Mouse (Mus musculus) cortical plate, adult 2 months (tissue): ENCODE data around the gene Nwd1. TPM values are rescaled to one million over a fixed set of nuclear protein-coding genes. Genes with fewer than 3 reads are reported as not detected.

Experiments
- H3K27ac ChIP-seq: fragments of 200-500 bp; 2 replicates; pipeline ENCODE4 v1.5.1; 2012; ENCODE audit warnings: low read length, control low read depth, inconsistent platforms; ENCODE audit not compliant: insufficient read depth
- H3K4me1 ChIP-seq: fragments of 200-500 bp; 2 replicates; pipeline ENCODE4 v1.6.1; 2011; ENCODE audit warnings: low read length; ENCODE audit not compliant: control insufficient read depth, insufficient read depth
- H3K4me3 ChIP-seq: fragments of 200-500 bp; 2 replicates; pipeline ENCODE4 v1.5.1; 2011; ENCODE audit warnings: mild to moderate bottlenecking, low read length, control low read depth; ENCODE audit not compliant: insufficient read depth
- CTCF ChIP-seq: fragments of 200-500 bp; IDR thresholded peaks from 2 replicates; pipeline ENCODE4 v1.5.1; 2011; ENCODE audit warnings: mild to moderate bottlenecking, control low read depth, low read length; ENCODE audit not compliant: insufficient read depth; ENCODE audit errors: extremely low read depth
- POLR2A ChIP-seq: fragments of 200-500 bp; IDR thresholded peaks from 2 replicates; pipeline ENCODE4 v1.6.1; 2011; ENCODE audit warnings: mild to moderate bottlenecking, low read length, control low read depth; ENCODE audit not compliant: insufficient read depth; ENCODE audit errors: extremely low read depth
- polyA plus RNA-seq: library from polyadenylated mRNA; depleted of rRNA; stranded (reverse); fragments of >200 nt; gene quantifications from 2 replicates; pipeline ENCODE4 v1.2.3, GENCODE M21; 2012

Nwd1 gene
- polyA plus RNA-seq, 1 experiment = 17.7 TPM

- Histone ChIP-seq H3K4me1 (no peaks in the 10 kb centered on the region), H3K4me3 (no peak overlapping the region), H3K27ac (no peak overlapping the region)
- TF ChIP-seq POLR2A = no peak
- peak; percentile 82 for TF ChIP-seq CTCF
Measured at GRCm38 (mm10) chr8:72746061-72746460, 99.5 kb downstream of the Nwd1 start.

- no peak for TF ChIP-seq POLR2A
- TF ChIP-seq CTCF = no peak
- Histone ChIP-seq H3K4me3 (no peak overlapping the region), H3K4me1 (no peaks in the 10 kb centered on the region), H3K27ac (no peak overlapping the region)
Measured at GRCm38 (mm10) chr8:72749846-72750245, 103.3 kb downstream of the Nwd1 start.

- Histone ChIP-seq H3K4me3 (no peak overlapping the region), H3K4me1 (no peaks in the 10 kb centered on the region), H3K27ac (no peak overlapping the region)
- TF ChIP-seq CTCF (no peak), POLR2A (no peak)
Measured at GRCm38 (mm10) chr8:72750266-72750665, 103.8 kb downstream of the Nwd1 start.

GRCm38 (mm10) chr8:72751126-72751525, 104.6 kb downstream of the Nwd1 start:
- H3K4me3 ChIP-seq = no peak overlapping the region
- H3K4me1 ChIP-seq = no peaks in the 10 kb centered on the region
- no peak for TF ChIP-seq POLR2A
- TF ChIP-seq CTCF = no peak
- H3K27ac ChIP-seq = no peak overlapping the region

GRCm38 (mm10) chr8:72752289-72752688, 105.8 kb downstream of the Nwd1 start:
- Histone ChIP-seq H3K27ac (no peak overlapping the region), H3K4me1 (no peaks in the 10 kb centered on the region), H3K4me3 (no peak overlapping the region)
- TF ChIP-seq CTCF = no peak
- TF ChIP-seq POLR2A = no peak

GRCm38 (mm10) chr8:72753165-72753564, 106.7 kb downstream of the Nwd1 start:
- Histone ChIP-seq H3K4me3 (no peak overlapping the region), H3K4me1 (no peaks in the 10 kb centered on the region), H3K27ac (no peak overlapping the region)
- TF ChIP-seq POLR2A = no peak
- no peak for TF ChIP-seq CTCF

GRCm38 (mm10) chr8:72753781-72754180, 107.3 kb downstream of the Nwd1 start:
- H3K4me1 ChIP-seq = no peaks in the 10 kb centered on the region
- no peak overlapping the region for H3K4me3 ChIP-seq
- TF ChIP-seq CTCF (no peak), POLR2A (no peak)
- no peak overlapping the region for H3K27ac ChIP-seq

- Histone ChIP-seq H3K4me1 (no peaks in the 10 kb centered on the region), H3K4me3 (no peak overlapping the region), H3K27ac (no peak overlapping the region)
- no peak for TF ChIP-seq CTCF
- no peak for TF ChIP-seq POLR2A
Measured at GRCm38 (mm10) chr8:72756031-72756430, 109.5 kb downstream of the Nwd1 start.

GRCm38 (mm10) chr8:72756771-72757390, 110.4 kb downstream of the Nwd1 start:
- H3K4me1 ChIP-seq = no peaks in the 10 kb centered on the region
- TF ChIP-seq CTCF = no peak
- TF ChIP-seq POLR2A = no peak
- no peak overlapping the region for H3K4me3 ChIP-seq

GRCm38 (mm10) chr8:72757426-72758195, 111.1 kb downstream of the Nwd1 start:
- H3K27ac ChIP-seq = no peak overlapping the region

More at GRCm38 (mm10) chr8:72756771-72757390, 110.4 kb downstream of the Nwd1 start:
- H3K27ac ChIP-seq = no peak overlapping the region

More at GRCm38 (mm10) chr8:72757426-72758195, 111.1 kb downstream of the Nwd1 start:
- no peaks in the 10 kb centered on the region for H3K4me1 ChIP-seq
- no peak overlapping the region for H3K4me3 ChIP-seq
- TF ChIP-seq POLR2A (no peak), CTCF (no peak)
